Mouse (Mus musculus) layer of hippocampus, adult 2 months (tissue): ENCODE measurements around the gene Cacna1a. TPM values are rescaled to one million over a fixed set of nuclear protein-coding genes. Genes with fewer than 3 reads are reported as not detected.

ENCODE experiments used
- DNase-seq, 2 experiments: peaks; one replicate each; pipeline ENCODE4 v3.0.0; 2022; ENCODE audit warnings: low spot score in 2 of 2
- H3K27ac ChIP-seq: fragments of 200-600 bp; 2 replicates; pipeline ENCODE4 v1.8.1; 2022
- H3K4me3 ChIP-seq: fragments of 200-600 bp; 2 replicates; pipeline ENCODE4 v1.8.1; 2022; ENCODE audit warnings: mild to moderate bottlenecking
- CTCF ChIP-seq: fragments of 200-600 bp; conservative IDR thresholded peaks from 2 replicates; pipeline ENCODE4 v1.8.1; 2022; ENCODE audit warnings: antibody characterized with exemption, mild to moderate bottlenecking, moderate library complexity
- long read RNA-seq, 2 experiments: library from polyadenylated mRNA; stranded (forward); transcript quantifications; one replicate each; pipeline ENCODE4 v2.0.0; 2021; ENCODE audit warnings: borderline mapping rate in 2 of 2
- total RNA-seq, 2 experiments: library from RNA; stranded (reverse); gene quantifications; 2 replicates each; pipeline ENCODE4 v1.2.3; 2021

Cacna1a gene
- total RNA-seq, result 100 to 1,000 TPM; 207 to 219 TPM
- long read RNA-seq, experiment 1, partial matches to known transcripts, result 10 of 18 reads
- long read RNA-seq, experiment 1, other reads (novel, unspliced or antisense), result 8 of 18 reads
- long read RNA-seq, experiment 2, partial matches to known transcripts, result 9 of 17 reads
- long read RNA-seq, experiment 2, other reads (novel, unspliced or antisense), result 8 of 17 reads

DNA sequence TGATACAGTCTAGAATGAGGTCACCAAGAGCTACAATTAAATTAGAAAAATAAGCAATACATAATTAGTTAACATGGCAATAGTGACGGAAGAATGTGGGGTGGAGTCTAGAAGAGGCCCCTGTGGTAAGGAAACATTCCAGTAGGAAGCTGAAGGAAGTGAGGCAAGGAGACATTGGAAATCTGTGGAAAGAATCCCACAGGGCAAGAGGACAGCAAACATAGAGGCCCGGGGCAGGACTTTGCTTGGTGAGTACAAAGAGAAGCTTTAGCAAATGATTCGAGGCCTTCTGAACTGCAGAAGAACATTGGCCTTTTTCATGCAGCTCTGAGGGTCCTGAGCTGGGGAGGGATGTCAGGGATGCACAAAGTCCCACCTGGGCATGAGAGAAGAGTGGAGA, at the start of gene Cacna1a:
Gene Cacna1a (plus strand): TSS at position 166 of the 400 bp plus-strand sequence.
- no peak for DNase-seq
- Histone ChIP-seq H3K4me3 (no peak within 1 kb of the TSS), H3K27ac (no peak within 1 kb of the TSS)
- no peak for TF ChIP-seq CTCF

DNA sequence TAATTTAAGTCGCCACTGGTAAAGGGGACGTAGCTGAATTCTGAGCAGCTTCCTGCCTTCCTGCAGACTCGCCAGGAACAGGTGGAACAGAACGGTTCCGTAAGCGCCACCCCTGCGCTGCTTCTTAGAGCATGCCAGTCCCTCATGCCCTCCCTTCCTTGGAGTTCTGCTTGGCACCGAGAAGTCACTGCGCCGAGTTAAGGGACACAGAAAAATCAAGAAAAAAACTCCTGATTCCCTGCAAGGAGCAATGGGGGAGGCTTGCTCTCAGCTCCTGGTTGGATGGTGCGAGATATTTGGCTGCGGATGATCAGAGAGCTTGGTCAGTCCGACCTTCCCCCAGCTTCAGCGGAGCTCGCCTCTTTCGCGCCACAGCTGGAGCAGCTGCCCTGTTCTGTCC, 49.7 kb upstream of the Cacna1a start:
- Histone ChIP-seq H3K4me3 (peak overlapping the region; percentile 20), H3K27ac (no peak overlapping the region)
- no peak for TF ChIP-seq CTCF
- no peak for DNase-seq

DNA sequence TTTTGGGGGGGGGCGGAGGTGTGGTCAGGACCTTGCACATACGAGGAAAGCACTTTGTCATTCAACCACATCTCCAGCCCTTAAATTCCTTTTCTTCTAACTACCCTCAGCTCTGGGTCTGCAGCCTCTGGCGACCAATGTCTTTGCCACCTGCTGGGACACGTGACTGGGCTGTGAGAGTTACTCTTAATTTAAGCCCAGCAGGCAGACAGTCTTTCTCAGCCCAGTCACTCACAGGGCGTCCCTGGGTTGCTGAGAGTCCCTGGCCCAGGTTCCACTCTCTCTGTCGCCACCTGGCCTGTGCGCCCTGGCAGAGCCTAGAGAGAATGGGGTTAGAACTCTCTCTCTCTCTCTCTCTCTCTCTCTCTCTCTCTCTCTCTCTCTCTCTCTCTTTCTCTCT, 48.9 kb upstream of the Cacna1a start:
- no peak overlapping the region for H3K27ac ChIP-seq
- H3K4me3 ChIP-seq, result no peak overlapping the region
- TF ChIP-seq CTCF, result no peak
- DNase-seq, result no peak

DNA sequence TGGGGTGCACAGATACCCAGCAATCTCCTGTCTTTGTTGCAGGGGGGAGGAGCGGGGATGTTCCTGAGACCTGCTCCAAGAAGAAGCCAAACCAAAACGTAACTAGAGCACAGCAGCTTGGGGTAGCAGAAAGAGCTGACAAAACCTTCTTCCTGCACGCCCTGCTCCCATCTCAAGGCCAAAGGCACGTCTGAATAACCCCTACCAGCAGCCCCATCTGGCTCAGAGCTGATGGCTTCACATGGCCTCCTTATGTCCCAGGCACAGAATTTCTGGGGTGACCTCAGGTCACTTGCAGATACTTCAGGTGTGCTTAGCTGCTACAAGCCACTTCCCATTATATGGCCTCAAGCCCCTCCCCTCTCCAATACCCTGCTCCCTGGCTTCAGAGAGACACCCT, 48.4 kb upstream of the Cacna1a start:
- no peak for TF ChIP-seq CTCF
- no peak overlapping the region for H3K27ac ChIP-seq
- DNase-seq, result no peak
- H3K4me3 ChIP-seq, result no peak overlapping the region

DNA sequence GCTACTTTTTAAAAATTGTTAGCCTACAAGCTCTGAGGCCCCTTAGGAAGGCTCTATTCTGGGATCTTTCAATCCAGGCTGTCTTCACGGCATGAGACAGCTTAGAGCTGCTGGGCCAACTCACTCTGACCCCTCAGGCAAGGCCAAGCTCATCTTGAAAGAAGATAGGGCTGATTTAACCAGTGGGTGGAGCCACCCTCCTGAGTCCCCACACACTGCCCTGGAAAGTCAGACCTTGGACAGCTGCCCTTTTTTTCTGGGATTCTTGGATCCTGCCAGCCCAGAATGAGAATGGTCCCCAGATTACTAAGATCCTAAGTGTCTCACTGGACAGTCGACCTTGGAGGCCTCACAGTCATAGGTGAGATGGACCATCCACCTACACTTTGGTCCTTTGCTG, 47.6 kb upstream of the Cacna1a start:
- no peak for TF ChIP-seq CTCF
- H3K27ac ChIP-seq, result no peak overlapping the region
- H3K4me3 ChIP-seq, result no peak overlapping the region
- no peak for DNase-seq

DNA sequence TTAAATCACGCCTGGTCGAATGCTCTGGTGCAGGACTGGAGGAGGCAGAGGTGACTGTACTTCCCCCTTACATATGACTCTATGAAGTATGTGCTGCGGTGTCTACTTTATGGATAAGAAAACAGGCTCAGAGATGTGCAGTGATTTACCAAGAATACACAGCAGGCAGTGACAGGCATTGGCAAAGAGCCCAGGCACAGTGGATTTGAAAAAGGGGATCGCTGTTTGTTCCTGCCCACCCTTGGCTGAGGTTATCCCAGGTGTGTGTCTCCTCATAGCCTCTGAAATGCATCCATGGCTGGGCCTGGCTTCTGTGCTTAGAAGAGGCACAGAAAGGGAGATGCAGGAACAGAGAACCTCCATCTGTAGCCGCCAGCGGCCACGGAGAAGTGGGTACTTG, 42.7 kb upstream of the Cacna1a start:
- no peak overlapping the region for H3K27ac ChIP-seq
- TF ChIP-seq CTCF, result no peak
- no peak overlapping the region for H3K4me3 ChIP-seq
- DNase-seq, result no peak

DNA sequence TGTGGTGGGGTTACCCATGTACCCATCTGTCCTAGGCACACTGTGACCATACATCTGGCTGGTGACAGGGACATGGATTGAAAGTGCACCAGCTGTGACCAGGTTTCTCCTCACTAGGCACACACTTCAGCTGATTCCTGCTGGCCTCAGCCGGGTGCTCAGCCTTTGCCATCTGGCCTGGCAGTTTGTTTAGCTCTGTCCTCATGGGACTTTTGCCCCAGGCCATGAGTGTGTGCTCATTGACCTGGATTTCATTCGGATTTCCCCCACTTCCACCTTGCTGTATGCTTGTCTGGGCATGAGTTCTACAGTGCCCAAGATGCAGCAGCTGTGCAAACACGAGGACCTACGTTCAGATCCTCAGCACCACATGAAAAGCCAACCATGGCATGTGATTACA, 41.8 kb upstream of the Cacna1a start:
- TF ChIP-seq CTCF, result no peak
- no peak for DNase-seq
- H3K4me3 ChIP-seq, result no peak overlapping the region
- no peak overlapping the region for H3K27ac ChIP-seq

DNA sequence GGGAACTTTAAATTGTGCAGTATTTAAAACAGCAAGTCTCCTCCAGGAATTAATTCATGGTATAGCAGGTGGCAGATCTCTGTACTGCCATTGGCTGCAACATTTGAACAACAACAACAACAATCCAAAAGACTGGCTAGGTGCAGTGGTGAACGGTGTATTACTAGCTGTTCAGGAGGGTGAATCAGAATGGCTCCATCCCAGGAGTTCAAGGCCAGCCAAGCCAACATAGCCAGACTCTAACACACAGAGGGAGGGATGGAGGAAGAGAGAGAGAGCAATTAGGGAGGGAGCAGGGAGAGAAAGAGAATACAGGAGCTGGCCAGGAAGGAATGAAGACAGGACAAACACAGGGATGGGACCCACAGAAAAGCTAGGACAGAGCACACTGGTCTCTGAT, 38.7 kb upstream of the Cacna1a start:
- no peak overlapping the region for H3K27ac ChIP-seq
- TF ChIP-seq CTCF, result no peak
- DNase-seq, result no peak
- H3K4me3 ChIP-seq, result no peak overlapping the region

DNA sequence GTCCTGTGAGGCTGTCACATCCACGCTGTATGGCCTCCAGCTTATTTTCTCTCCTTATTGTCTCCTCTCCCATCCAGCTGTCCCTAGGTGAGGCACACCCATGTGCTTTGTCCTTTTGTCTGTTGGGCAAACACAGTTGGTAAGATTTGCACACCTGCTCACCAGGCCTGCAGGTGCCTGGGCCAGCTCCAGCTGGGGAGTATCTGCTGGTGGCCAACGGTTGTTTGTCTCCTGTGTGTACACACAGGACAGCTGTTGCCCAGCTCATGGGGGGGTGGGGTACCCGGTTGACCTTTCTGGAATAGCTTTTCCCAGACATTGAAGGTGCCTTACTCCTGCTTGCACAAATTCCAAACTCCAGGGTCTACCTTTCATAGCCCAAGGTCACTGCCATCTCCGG, 37.3 kb upstream of the Cacna1a start:
- DNase-seq, result no peak
- no peak for TF ChIP-seq CTCF
- Histone ChIP-seq H3K4me3 (no peak overlapping the region), H3K27ac (no peak overlapping the region)

DNA sequence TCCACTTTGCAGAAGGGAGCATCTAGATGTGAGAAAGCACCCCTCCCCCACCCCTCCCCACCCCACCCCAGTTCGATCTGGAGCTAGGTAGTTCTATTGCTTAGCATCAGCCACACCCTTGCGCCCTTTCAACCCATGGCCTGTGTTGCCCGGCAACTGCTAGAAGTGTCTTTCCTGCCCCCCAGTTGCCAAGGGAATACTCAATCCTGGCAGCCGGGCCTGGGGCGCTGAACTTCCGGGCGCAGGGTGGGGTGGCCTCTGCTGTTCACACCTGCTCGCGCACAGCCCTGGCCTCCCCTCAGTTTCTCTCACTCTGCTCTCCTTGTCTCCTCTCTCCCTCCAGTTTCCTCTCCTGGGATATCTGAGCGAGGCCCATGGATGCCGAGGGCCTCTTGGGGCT, 31.8 kb upstream of the Cacna1a start:
- no peak overlapping the region for H3K4me3 ChIP-seq
- no peak for DNase-seq
- H3K27ac ChIP-seq, result no peak overlapping the region
- no peak for TF ChIP-seq CTCF

DNA sequence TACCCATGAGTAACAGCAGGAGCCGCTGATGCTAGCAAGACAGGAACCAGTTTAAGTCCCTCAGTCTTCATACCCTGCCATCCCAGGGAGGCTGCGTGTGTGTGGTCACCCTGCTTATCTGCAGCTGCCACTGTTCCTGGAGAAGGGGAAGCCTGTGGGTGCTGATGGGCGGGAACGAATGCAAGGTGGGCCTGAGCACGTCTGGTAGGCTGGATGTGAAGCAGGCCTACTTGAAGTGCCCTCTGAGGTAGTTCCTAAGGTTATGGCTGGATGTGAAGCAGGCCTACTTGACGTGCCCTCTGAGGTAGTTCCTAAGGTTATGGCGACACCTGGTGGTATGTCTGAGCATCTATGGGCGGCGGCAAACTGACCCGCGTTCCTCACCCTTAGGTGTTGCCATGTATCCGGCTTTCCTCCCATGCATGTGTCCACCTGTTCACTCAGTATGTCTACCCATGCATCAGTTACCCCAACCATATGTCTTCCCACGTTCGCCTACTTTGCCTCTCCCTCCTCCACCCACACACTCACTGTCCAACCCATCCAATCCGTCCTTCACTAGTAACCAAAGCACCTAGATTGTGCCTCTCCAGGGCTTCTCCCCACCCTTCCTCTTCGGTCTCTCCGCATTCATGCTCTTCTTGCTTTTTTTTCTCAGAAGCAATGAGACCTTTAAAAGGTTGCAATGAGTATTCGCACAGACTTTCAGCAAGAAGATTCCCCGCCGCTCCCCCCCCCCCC, 30.4 kb upstream of the Cacna1a start:
- peak; percentile 91 for TF ChIP-seq CTCF
- H3K27ac ChIP-seq, result no peak overlapping the region
- peak; percentile 63 to 78 for DNase-seq

DNA sequence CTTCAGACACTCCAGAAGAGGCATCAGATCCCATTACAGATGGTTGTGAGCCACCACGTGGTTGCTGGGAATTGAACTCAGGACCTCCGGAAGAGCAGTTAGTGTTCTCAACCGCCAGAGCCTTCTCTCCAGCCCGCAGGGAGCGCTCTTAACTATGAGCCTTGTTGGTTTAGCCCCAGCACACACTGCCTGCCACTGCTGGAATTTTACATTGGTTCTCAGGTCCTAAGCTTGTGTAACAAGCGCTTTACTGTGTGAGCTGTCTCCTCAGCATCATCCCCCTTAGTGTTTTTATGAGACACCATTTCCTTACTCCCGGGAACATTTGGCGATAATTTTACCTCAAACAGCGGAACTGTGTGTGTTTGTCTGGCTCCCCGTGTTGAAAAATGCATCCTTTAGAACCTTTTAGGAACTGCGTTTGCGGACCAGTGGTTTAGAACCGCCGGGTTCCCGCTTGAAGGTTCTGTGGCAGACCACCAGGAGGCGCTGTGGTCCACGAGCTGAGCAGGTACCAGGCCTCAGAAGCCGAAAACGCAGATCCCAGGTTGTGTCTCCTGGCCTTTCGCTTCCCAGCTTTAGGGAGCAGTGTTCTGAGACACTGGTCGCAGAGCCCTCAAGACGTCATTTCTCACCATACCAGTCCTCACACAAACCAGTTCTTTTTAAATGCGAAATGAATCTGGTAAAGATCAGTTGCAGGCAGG, 24.7 kb upstream of the Cacna1a start:
- TF ChIP-seq CTCF, result peak; percentile 96
- Histone ChIP-seq H3K27ac (no peak overlapping the region), H3K4me3 (no peak overlapping the region)
- peak; percentile 67 to 89 for DNase-seq

More for the DNA sequence above, 30.4 kb upstream of the Cacna1a start:
- H3K4me3 ChIP-seq, result peak overlapping the region; percentile 5; the same call in 1 of the 2 replicates

DNA sequence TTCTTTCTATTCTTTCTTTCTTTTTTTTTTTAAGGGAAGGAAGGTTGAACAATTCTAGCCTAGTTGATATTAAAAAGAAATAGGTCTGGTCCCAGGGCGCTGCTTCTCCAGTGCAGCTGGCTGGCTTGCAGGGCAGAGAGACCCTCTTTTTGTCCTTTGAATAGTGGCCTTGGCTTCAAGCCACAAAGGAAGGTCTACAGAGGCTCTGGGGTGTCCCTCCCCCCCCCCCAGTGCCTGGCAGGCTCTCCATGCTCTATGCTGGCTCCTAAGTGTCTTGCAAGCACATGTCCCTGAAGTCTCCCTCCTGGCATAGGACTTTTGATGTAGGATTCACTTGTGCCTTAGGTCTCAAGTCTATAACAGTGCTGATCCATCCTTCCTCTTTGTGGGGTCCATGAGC, 23.0 kb upstream of the Cacna1a start:
- no peak for TF ChIP-seq CTCF
- peak overlapping the region; percentile 1; the same call in 1 of the 2 replicates for H3K27ac ChIP-seq
- no peak overlapping the region for H3K4me3 ChIP-seq
- no peak for DNase-seq

DNA sequence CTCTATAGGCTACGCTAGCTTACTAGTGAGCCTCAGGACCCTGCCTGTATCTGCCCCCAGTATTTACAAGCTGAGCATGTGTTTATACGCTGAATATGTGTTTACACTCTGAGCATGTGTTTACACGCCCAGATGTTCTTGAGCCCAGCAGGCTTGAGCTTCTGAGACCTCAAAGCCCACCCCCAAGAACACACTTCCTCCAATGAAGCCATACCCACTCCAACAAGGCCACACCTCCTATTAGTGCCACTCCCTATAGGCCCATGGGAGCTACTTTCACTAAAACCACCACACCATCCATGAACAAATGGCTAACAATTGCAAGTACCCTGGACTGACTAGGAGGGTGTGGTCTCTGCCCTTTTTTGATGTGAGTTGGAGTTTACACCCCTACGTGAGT, 17.3 kb upstream of the Cacna1a start:
- no peak for DNase-seq
- H3K4me3 ChIP-seq, result no peak overlapping the region
- H3K27ac ChIP-seq, result no peak overlapping the region
- no peak for TF ChIP-seq CTCF
